In genomic region chr5:151292310-151292709, GRCm38 (mm10) we compare ENCODE assay signal across 10 mouse cellular contexts. TPM values are rescaled to one million over a fixed set of nuclear protein-coding genes. Genes with fewer than 3 reads are reported as not detected.
DNase-seq lines count a peak whose midpoint lies in the region; ATAC-seq lines count a peak whose summit lies in the region.
"Had no signal": no experiment of that assay in that cellular context is flagged by ENCODE, and none has a peak within 500 bp of the region (broad histone marks: within the 10 kb centered on the region; RNA-seq: fewer than 3 reads in every experiment).

No protein-coding gene starts in this region.

- no peaks in the 10 kb centered on the region for H3K27me3 ChIP-seq in midbrain, embryonic 10.5 days (ENCODE audit: low read depth, poor library complexity, severe bottlenecking)
- no peaks in the 10 kb centered on the region for H3K27me3 ChIP-seq in midbrain, embryonic 16.5 days (ENCODE audit: control insufficient read depth, insufficient read depth, low read depth, low read length)
- H3K27me3 ChIP-seq: heart, embryonic 15.5 days; midbrain, embryonic 12.5 days had no signal

- WGBS in midbrain, embryonic 10.5 days, result 10% methylated on average over 1 of the region's 1 CpGs
- WGBS in midbrain, embryonic 16.5 days, result 17% methylated on average over 1 of the region's 1 CpGs

- no peaks in the 10 kb centered on the region for H3K4me1 ChIP-seq in midbrain, embryonic 10.5 days
- no peaks in the 10 kb centered on the region for H3K4me1 ChIP-seq in midbrain, embryonic 16.5 days (ENCODE audit: control insufficient read depth, insufficient read depth, low read length)
- H3K4me1 ChIP-seq: heart, embryonic 15.5 days; midbrain, embryonic 12.5 days had no signal

- no peak overlapping the region for H3K4me2 ChIP-seq in midbrain, embryonic 16.5 days (ENCODE audit: low read length)
- H3K4me2 ChIP-seq: heart, embryonic 15.5 days; midbrain, embryonic 12.5 days had no signal

- DNase-seq in adrenal gland, postnatal 36 days, result peak; percentile 6 to 12
- no peak for DNase-seq in adrenal gland, adult 2 months
- DNase-seq in midbrain, embryonic 10.5 days (ENCODE audit: low spot score), result peak; percentile 35
- DNase-seq in embryo, embryonic 10.5 days (ENCODE audit: low spot score), result peak; percentile 45
- peak; percentile 27 for DNase-seq in mesoderm, embryonic 11.5 days (ENCODE audit: low read depth, low spot score)
- DNase-seq in layer of hippocampus, adult 8-10 months (ENCODE audit: low spot score in 2 of 2), result no peak
- no peak for DNase-seq in layer of hippocampus, adult 9-11 months

- no peak for ATAC-seq in midbrain, embryonic 16.5 days

- no peaks in the 10 kb centered on the region for H3K9me3 ChIP-seq in midbrain, embryonic 10.5 days (replicated peaks)
- no peaks in the 10 kb centered on the region for H3K9me3 ChIP-seq in midbrain, embryonic 16.5 days (replicated peaks; ENCODE audit: control insufficient read depth, low read length, poor library complexity, severe bottlenecking)
- H3K9me3 ChIP-seq: heart, embryonic 15.5 days; midbrain, embryonic 12.5 days had no signal

- no peak overlapping the region for H3K4me3 ChIP-seq in midbrain, embryonic 10.5 days
- H3K4me3 ChIP-seq in midbrain, embryonic 16.5 days (ENCODE audit: low read depth, low read length), result no peak overlapping the region
- H3K4me3 ChIP-seq: heart, embryonic 15.5 days; midbrain, embryonic 12.5 days had no signal

- H3K9ac ChIP-seq in midbrain, embryonic 16.5 days (ENCODE audit: low read depth, low read length), result no peak overlapping the region
- H3K9ac ChIP-seq: heart, embryonic 15.5 days; midbrain, embryonic 12.5 days had no signal

- H3K27ac ChIP-seq in midbrain, embryonic 10.5 days (replicated peaks), result no peak overlapping the region
- H3K27ac ChIP-seq in midbrain, embryonic 16.5 days (ENCODE audit: low read length), result no peak overlapping the region
- H3K27ac ChIP-seq: heart, embryonic 15.5 days; midbrain, embryonic 12.5 days had no signal

- no peaks in the 10 kb centered on the region for H3K36me3 ChIP-seq in midbrain, embryonic 10.5 days
- no peaks in the 10 kb centered on the region for H3K36me3 ChIP-seq in midbrain, embryonic 16.5 days (ENCODE audit: control insufficient read depth, insufficient read depth, low read length)
- H3K36me3 ChIP-seq: heart, embryonic 15.5 days; midbrain, embryonic 12.5 days had no signal

RNA-seq across cellular contexts. Expression of gene Stard13, which starts 58.7 kb away (rescaled TPM):
- 10 to 100 TPM; 15.4 to 20.8 TPM for total RNA-seq in adrenal gland, postnatal 36 days (2021)
- 10 to 100 TPM; 11.3 to 20.4 TPM for total RNA-seq in adrenal gland, adult 2 months (2021)
- 4.7 and 5.0 TPM in 2 replicates for polyA plus RNA-seq in adrenal gland, adult 2 months (2012; rRNA removed)
- polyA plus RNA-seq in midbrain, embryonic 10.5 days (2016; fragmentation: Nextera tagmentation; extraction: Ambion mirVana), result 2.2 and 2.9 TPM in 2 replicates
- 3.6 and 5.2 TPM in 2 replicates for polyA plus RNA-seq in midbrain, embryonic 16.5 days (2015; fragmentation: Nextera tagmentation; extraction: Ambion mirVana)
- 10 to 100 TPM; 24.2 to 30.2 (median 24.4) TPM for total RNA-seq in layer of hippocampus, adult 8-10 months (2022)

Comparison
In these comparisons a context has a peak if more than half of its experiments do, and no peak if none do; other contexts are left out.
1. DNase-seq: peak in adrenal gland, postnatal 36 days (2 of 2), midbrain, embryonic 10.5 days (single experiment), embryo, embryonic 10.5 days (single experiment) and mesoderm, embryonic 11.5 days (single experiment); none in adrenal gland, adult 2 months (single experiment), layer of hippocampus, adult 8-10 months (0 of 2) and layer of hippocampus, adult 9-11 months (single experiment).